Mouse (Mus musculus): ENCODE data around the gene Dbil5. TPM values are rescaled to one million over a fixed set of nuclear protein-coding genes. Genes with fewer than 3 reads are reported as not detected.

Dbil5 gene
- total RNA-seq, 2 experiments from 2014 or later = 1.0 TPM; not detected in 1

Other genes with a start within 250 kb of the Dbil5 start
- gene 1700016K19Rik, start 217.7 kb upstream of the Dbil5 start, total RNA-seq (2021) = 1 to 10 TPM; 2.1 to 3.8 TPM
- 1 to 10 TPM; 9.0 to 9.2 TPM for gene Rflnb, start 189.8 kb upstream of the Dbil5 start, total RNA-seq (2021)
- 100 to 1,000 TPM; 100 to 106 TPM for gene Vps53, start 38.0 kb upstream of the Dbil5 start, total RNA-seq (2021)
- 10 to 100 TPM; 16.6 to 18.5 TPM for gene Fam57a, start 37.9 kb upstream of the Dbil5 start, total RNA-seq (2021)
- 1 to 10 TPM; 7.5 to 8.7 TPM for gene Gemin4, start 56 bp downstream of the Dbil5 start, total RNA-seq (2021)
- 10 to 100 TPM; 17.6 to 17.7 TPM for gene Mrm3, start 26.1 kb downstream of the Dbil5 start, total RNA-seq (2021)
- 10 to 100 TPM; 54.2 to 54.3 TPM for gene Glod4, start 26.1 kb downstream of the Dbil5 start, total RNA-seq (2021)
- 10 to 100 TPM; 10.1 to 12.4 TPM for gene Nxn, start 181.5 kb downstream of the Dbil5 start, total RNA-seq (2021)
- 10 to 100 TPM; 31.8 to 32.6 TPM for gene Timm22, start 189.3 kb downstream of the Dbil5 start, total RNA-seq (2021)

All from layer of hippocampus, adult 18-20 months (tissue).